Mouse (Mus musculus): ENCODE data around the gene Ncoa6. TPM values are rescaled to one million over a fixed set of nuclear protein-coding genes. Genes with fewer than 3 reads are reported as not detected.

The Ncoa6 gene
- total and polyA plus RNA-seq, 3 experiments, result 17.8 to 22.9 (median 20.5) TPM

- no peaks in the 10 kb centered on the region for H3K79me2 ChIP-seq (replicated peaks; ENCODE audit: control insufficient read depth, insufficient read depth, low read length)
- H3K36me3 ChIP-seq (ENCODE audit: control insufficient read depth, insufficient read depth, low read length), result peaks cover 32% of the 10 kb centered on the region
- no peak overlapping the region for H3K9ac ChIP-seq (ENCODE audit: low read depth, low read length)
- TF ChIP-seq POLR2A (IDR thresholded peaks at IDR 0.05; ENCODE audit: insufficient read depth, low read depth, low read length) (no peak), CTCF (IDR thresholded peaks at IDR 0.05) (no peak), EP300 (IDR thresholded peaks at IDR 0.05; ENCODE audit: insufficient read depth, low read depth, low read length) (no peak)
- intact Hi-C loops (cut with DNase I), result loop anchor here (5.0 kb wide), 1 partner anchor 89 kb away; no protein-coding TSS in a partner anchor
- H3K4me3 ChIP-seq, result no peak overlapping the region
- 45% methylated on average over 27 of the region's 27 CpGs for WGBS
- H3K27me3 ChIP-seq (ENCODE audit: control insufficient read depth, insufficient read depth, low read length), result no peaks in the 10 kb centered on the region
- H3K4me1 ChIP-seq (ENCODE audit: control insufficient read depth, insufficient read depth, low read length), result peaks cover 10% of the 10 kb centered on the region
- DNase-seq, result peak in 1 of 2 experiments; percentile 43
- H3K27ac ChIP-seq, result no peak overlapping the region
Observed at GRCm38 (mm10) chr2:155386534-155386899, 87.2 kb downstream of the Ncoa6 start.

DNA sequence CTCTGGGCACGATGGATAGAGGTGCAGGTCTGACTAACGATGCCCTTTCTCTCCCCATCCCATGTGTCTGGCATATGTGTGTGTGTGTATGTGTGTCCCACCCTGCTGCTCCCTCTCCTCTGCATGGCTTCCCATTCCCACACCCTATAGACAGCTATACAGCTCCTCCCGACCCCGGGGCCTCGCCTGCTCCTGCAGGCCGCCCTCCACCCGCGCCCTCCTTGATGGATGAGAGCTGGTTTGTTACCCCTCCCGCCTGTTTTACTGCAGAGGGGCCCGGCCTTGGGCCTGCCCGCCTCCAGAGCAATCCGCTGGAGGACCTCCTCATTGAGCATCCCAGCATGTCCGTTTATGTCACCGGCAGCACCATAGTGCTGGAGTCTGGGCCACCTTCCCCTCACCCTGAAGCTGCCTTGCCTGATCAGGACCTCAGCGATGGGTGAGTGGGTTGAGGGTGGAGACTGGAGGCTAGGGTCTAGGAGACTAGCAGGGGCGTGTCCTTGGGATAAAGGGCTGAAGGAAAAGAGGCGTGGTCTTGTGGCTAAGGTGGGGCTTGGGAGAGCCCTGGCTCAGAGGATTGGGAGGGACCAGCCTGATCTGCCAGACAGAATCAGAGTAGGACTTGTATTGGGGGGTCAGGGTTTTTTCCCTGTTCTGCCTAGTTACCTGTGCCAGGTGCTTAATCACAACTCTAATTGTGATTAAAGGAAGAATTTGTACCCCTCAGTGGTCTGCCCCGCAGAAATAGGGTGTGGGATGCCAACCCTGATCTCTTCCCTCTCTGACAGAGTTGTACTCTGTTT is 87.8 kb downstream of the Ncoa6 start:
- peaks cover 10% of the 10 kb centered on the region for H3K4me1 ChIP-seq (ENCODE audit: control insufficient read depth, insufficient read depth, low read length)
- H3K79me2 ChIP-seq (replicated peaks; ENCODE audit: control insufficient read depth, insufficient read depth, low read length), result no peaks in the 10 kb centered on the region
- no peak overlapping the region for H3K27ac ChIP-seq
- WGBS, result 72% methylated on average over 18 of the region's 18 CpGs
- no peak overlapping the region for H3K9ac ChIP-seq (ENCODE audit: low read depth, low read length)
- no peak for TF ChIP-seq EP300 (IDR thresholded peaks at IDR 0.05; ENCODE audit: insufficient read depth, low read depth, low read length)
- TF ChIP-seq CTCF (IDR thresholded peaks at IDR 0.05), result no peak
- no peak for TF ChIP-seq POLR2A (IDR thresholded peaks at IDR 0.05; ENCODE audit: insufficient read depth, low read depth, low read length)
- intact Hi-C loops (cut with DNase I), result loop anchor here (2.0 to 5.0 kb wide), 2 partner anchors 89 to 109 kb away; partner anchors contain the start of gene Map1lc3a
- no peak for DNase-seq
- H3K27me3 ChIP-seq (ENCODE audit: control insufficient read depth, insufficient read depth, low read length), result no peaks in the 10 kb centered on the region
- peaks cover 28% of the 10 kb centered on the region for H3K36me3 ChIP-seq (ENCODE audit: control insufficient read depth, insufficient read depth, low read length)
- no peak overlapping the region for H3K4me3 ChIP-seq

- 21% methylated on average over 7 of the region's 7 CpGs for WGBS
- peak; percentile 82 to 85 for DNase-seq
- Histone ChIP-seq H3K36me3 (ENCODE audit: control insufficient read depth, insufficient read depth, low read length) (peaks cover 23% of the 10 kb centered on the region), H3K27me3 (ENCODE audit: control insufficient read depth, insufficient read depth, low read length) (no peaks in the 10 kb centered on the region), H3K27ac (no peak overlapping the region), H3K79me2 (replicated peaks; ENCODE audit: control insufficient read depth, insufficient read depth, low read length) (no peaks in the 10 kb centered on the region), H3K9ac (ENCODE audit: low read depth, low read length) (no peak overlapping the region), H3K4me3 (peak overlapping the region; percentile 15; the same call in 1 of the 2 replicates), H3K4me1 (ENCODE audit: control insufficient read depth, insufficient read depth, low read length) (peaks cover 10% of the 10 kb centered on the region)
- intact Hi-C loops (cut with DNase I), result loop anchor here (2.0 to 5.0 kb wide), 2 partner anchors 88 to 108 kb away; partner anchors contain the start of gene Map1lc3a
- TF ChIP-seq EP300 (IDR thresholded peaks at IDR 0.05; ENCODE audit: insufficient read depth, low read depth, low read length), result 0 out of 2 replicates have a peak, but pooled peaks have one; percentile 58
- no peak for TF ChIP-seq POLR2A (IDR thresholded peaks at IDR 0.05; ENCODE audit: insufficient read depth, low read depth, low read length)
- peak; percentile 93 for TF ChIP-seq CTCF (IDR thresholded peaks at IDR 0.05)
Observed at GRCm38 (mm10) chr2:155385090-155385489, 88.6 kb downstream of the Ncoa6 start.

GRCm38 (mm10) chr2:155382791-155383438 is 90.8 kb downstream of the Ncoa6 start:
- TF ChIP-seq CTCF (IDR thresholded peaks at IDR 0.05), result peak; percentile 67
- TF ChIP-seq EP300 (IDR thresholded peaks at IDR 0.05; ENCODE audit: insufficient read depth, low read depth, low read length), result no peak
- no peak for TF ChIP-seq POLR2A (IDR thresholded peaks at IDR 0.05; ENCODE audit: insufficient read depth, low read depth, low read length)
- intact Hi-C loops (cut with DNase I), result loop anchor here (5.0 kb wide), 1 partner anchor 301 kb away; no protein-coding TSS in a partner anchor
- Histone ChIP-seq H3K4me3 (peak overlapping the region; percentile 81), H3K27me3 (ENCODE audit: control insufficient read depth, insufficient read depth, low read length) (no peaks in the 10 kb centered on the region), H3K4me1 (ENCODE audit: control insufficient read depth, insufficient read depth, low read length) (peaks cover 6% of the 10 kb centered on the region), H3K27ac (peak overlapping the region; percentile 100), H3K79me2 (replicated peaks; ENCODE audit: control insufficient read depth, insufficient read depth, low read length) (no peaks in the 10 kb centered on the region), H3K36me3 (ENCODE audit: control insufficient read depth, insufficient read depth, low read length) (peaks cover 7% of the 10 kb centered on the region), H3K9ac (ENCODE audit: low read depth, low read length) (peak overlapping the region; percentile 44)
- WGBS, result 35% methylated on average over 2 of the region's 2 CpGs
- DNase-seq, result peak; percentile 51 to 71

- Histone ChIP-seq H3K27ac (peak overlapping the region; percentile 100), H3K27me3 (ENCODE audit: control insufficient read depth, insufficient read depth, low read length) (no peaks in the 10 kb centered on the region), H3K36me3 (ENCODE audit: control insufficient read depth, insufficient read depth, low read length) (peaks cover 3% of the 10 kb centered on the region; the same call in 1 of the 2 replicates), H3K4me3 (peak overlapping the region; percentile 81), H3K79me2 (replicated peaks; ENCODE audit: control insufficient read depth, insufficient read depth, low read length) (no peaks in the 10 kb centered on the region), H3K4me1 (ENCODE audit: control insufficient read depth, insufficient read depth, low read length) (peaks cover 3% of the 10 kb centered on the region), H3K9ac (ENCODE audit: low read depth, low read length) (peak overlapping the region; percentile 44)
- DNase-seq, result no peak
- intact Hi-C loops (cut with DNase I), result loop anchor here (5.0 kb wide), 1 partner anchor 300 kb away; no protein-coding TSS in a partner anchor
- no peak for TF ChIP-seq CTCF (IDR thresholded peaks at IDR 0.05)
- TF ChIP-seq EP300 (IDR thresholded peaks at IDR 0.05; ENCODE audit: insufficient read depth, low read depth, low read length), result no peak
- TF ChIP-seq POLR2A (IDR thresholded peaks at IDR 0.05; ENCODE audit: insufficient read depth, low read depth, low read length), result no peak; the same call in 1 of the 2 replicates
- 11% methylated on average over 6 of the region's 6 CpGs for WGBS
Observed at GRCm38 (mm10) chr2:155382332-155382700, 91.4 kb downstream of the Ncoa6 start.
